Mouse (Mus musculus) midbrain, embryonic 16.5 days (tissue): ENCODE measurements around the gene Rnf214. TPM values are rescaled to one million over a fixed set of nuclear protein-coding genes. Genes with fewer than 3 reads are reported as not detected.

Source experiments
- ATAC-seq: fragments of 200-750 bp; cut with Nextera tagmentation; 2 replicates; pipeline ENCODE4 v1.8.0; 2017; ENCODE audit warnings: moderate TSS enrichment
- H3K27ac ChIP-seq: fragments of 300-500 bp; sonication (generic); 2 replicates; pipeline ENCODE4 v1.5.1; 2014; ENCODE audit warnings: mild to moderate bottlenecking, low read length, mixed read lengths
- H3K27me3 ChIP-seq: fragments of 300-500 bp; sonication (generic); 2 replicates; pipeline ENCODE4 v1.6.1; 2014; ENCODE audit warnings: low read depth, low read length, mixed read lengths; ENCODE audit not compliant: control insufficient read depth, insufficient read depth
- H3K36me3 ChIP-seq: fragments of 300-500 bp; sonication (generic); 2 replicates; pipeline ENCODE4 v1.6.1; 2014; ENCODE audit warnings: mild to moderate bottlenecking, low read length, moderate library complexity, mixed read lengths; ENCODE audit not compliant: control insufficient read depth, insufficient read depth
- H3K4me1 ChIP-seq: fragments of 300-500 bp; sonication (generic); 2 replicates; pipeline ENCODE4 v1.6.1; 2014; ENCODE audit warnings: mild to moderate bottlenecking, low read length, mixed read lengths; ENCODE audit not compliant: control insufficient read depth, insufficient read depth
- H3K4me2 ChIP-seq: fragments of 300-500 bp; sonication (generic); 2 replicates; pipeline ENCODE4 v1.6.1; 2014; ENCODE audit warnings: mild to moderate bottlenecking, low read length, mixed read lengths
- H3K4me3 ChIP-seq: fragments of 300-500 bp; sonication (generic); 2 replicates; pipeline ENCODE4 v1.5.1; 2014; ENCODE audit warnings: low read depth, mild to moderate bottlenecking, low read length, moderate library complexity, mixed read lengths
- H3K9ac ChIP-seq: fragments of 300-500 bp; sonication (generic); 2 replicates; pipeline ENCODE4 v1.6.1; 2014; ENCODE audit warnings: low read depth, low read length, mixed read lengths
- H3K9me3 ChIP-seq: fragments of 300-500 bp; sonication (generic); replicated peaks from 2 replicates; pipeline ENCODE4 v1.6.1; 2014; ENCODE audit warnings: mild to moderate bottlenecking, low read length, mixed read lengths; ENCODE audit not compliant: control insufficient read depth, poor library complexity, severe bottlenecking
- WGBS: fragments of 180-500 bp; shearing (Covaris S2); extraction: QIAGEN DNeasy Blood & Tissue Kit; methylation state at CpG from one replicate; pipeline ENCODE4 v1.1.7; 2014; 5-methylcytosine and 5-hydroxymethylcytosine counted together
- polyA plus RNA-seq: library from polyadenylated mRNA; unstranded; fragments of >200 nt; fragmentation: Nextera tagmentation; extraction: Ambion mirVana; gene quantifications from 2 replicates; pipeline ENCODE4 v1.2.1, GENCODE M21; 2015

The Rnf214 gene
- polyA plus RNA-seq, 1 experiment from 2014 or later = 97.9 TPM

GRCm38 (mm10) chr9:45870265-45870664, 36.4 kb downstream of the Rnf214 start:
- Histone ChIP-seq H3K36me3 (peaks cover 45% of the 10 kb centered on the region), H3K4me2 (no peak overlapping the region), H3K9me3 (no peaks in the 10 kb centered on the region), H3K9ac (no peak overlapping the region), H3K4me1 (no peaks in the 10 kb centered on the region), H3K27me3 (no peaks in the 10 kb centered on the region), H3K4me3 (no peak overlapping the region), H3K27ac (no peak overlapping the region)
- no peak for ATAC-seq
- 92% methylated on average over 3 of the region's 3 CpGs for WGBS

- Histone ChIP-seq H3K4me3 (no peak overlapping the region), H3K27ac (no peak overlapping the region), H3K4me1 (no peaks in the 10 kb centered on the region), H3K27me3 (no peaks in the 10 kb centered on the region), H3K9ac (no peak overlapping the region), H3K36me3 (peaks cover 47% of the 10 kb centered on the region), H3K9me3 (no peaks in the 10 kb centered on the region), H3K4me2 (no peak overlapping the region)
- WGBS = 95% methylated on average over 3 of the region's 3 CpGs
- no peak for ATAC-seq
Observed at GRCm38 (mm10) chr9:45869181-45869580, 37.5 kb downstream of the Rnf214 start.

GRCm38 (mm10) chr9:45861813-45862212, 44.9 kb downstream of the Rnf214 start:
- Histone ChIP-seq H3K36me3 (peaks cover 60% of the 10 kb centered on the region), H3K4me2 (no peak overlapping the region), H3K27me3 (no peaks in the 10 kb centered on the region), H3K27ac (no peak overlapping the region), H3K9me3 (no peaks in the 10 kb centered on the region), H3K9ac (no peak overlapping the region), H3K4me1 (no peaks in the 10 kb centered on the region), H3K4me3 (no peak overlapping the region)
- WGBS = 94% methylated on average over 7 of the region's 7 CpGs
- no peak for ATAC-seq

GRCm38 (mm10) chr9:45859364-45859763, 47.3 kb downstream of the Rnf214 start:
- WGBS = 94% methylated on average over 10 of the region's 10 CpGs
- Histone ChIP-seq H3K36me3 (peaks cover 55% of the 10 kb centered on the region), H3K4me1 (no peaks in the 10 kb centered on the region), H3K27me3 (no peaks in the 10 kb centered on the region), H3K9ac (no peak overlapping the region), H3K4me2 (no peak overlapping the region), H3K4me3 (no peak overlapping the region), H3K27ac (no peak overlapping the region), H3K9me3 (no peaks in the 10 kb centered on the region)
- ATAC-seq = no peak

GRCm38 (mm10) chr9:45854136-45854535, 52.6 kb downstream of the Rnf214 start:
- Histone ChIP-seq H3K9ac (no peak overlapping the region), H3K4me2 (no peak overlapping the region), H3K27ac (no peak overlapping the region), H3K4me3 (no peak overlapping the region), H3K36me3 (peaks cover 18% of the 10 kb centered on the region), H3K4me1 (peaks cover 12% of the 10 kb centered on the region), H3K27me3 (no peaks in the 10 kb centered on the region), H3K9me3 (no peaks in the 10 kb centered on the region)
- WGBS = 29% methylated on average over 1 of the region's 1 CpGs
- no peak for ATAC-seq

GRCm38 (mm10) chr9:45853695-45854094, 53.0 kb downstream of the Rnf214 start:
- Histone ChIP-seq H3K27me3 (no peaks in the 10 kb centered on the region), H3K9ac (no peak overlapping the region), H3K36me3 (peaks cover 13% of the 10 kb centered on the region), H3K27ac (no peak overlapping the region), H3K4me1 (peaks cover 16% of the 10 kb centered on the region), H3K9me3 (no peaks in the 10 kb centered on the region), H3K4me3 (no peak overlapping the region), H3K4me2 (no peak overlapping the region)
- 99% methylated on average over 2 of the region's 2 CpGs for WGBS
- ATAC-seq = no peak

- peaks cover 8% of the 10 kb centered on the region for H3K36me3 ChIP-seq
- H3K27ac ChIP-seq = no peak overlapping the region
- ATAC-seq = no peak
- no peak overlapping the region for H3K4me2 ChIP-seq
- no peak overlapping the region for H3K9ac ChIP-seq
- H3K4me1 ChIP-seq = peaks cover 16% of the 10 kb centered on the region
- no peak overlapping the region for H3K4me3 ChIP-seq
- no peaks in the 10 kb centered on the region for H3K9me3 ChIP-seq
- H3K27me3 ChIP-seq = no peaks in the 10 kb centered on the region
- WGBS = 94% methylated on average over 2 of the region's 2 CpGs
Observed at GRCm38 (mm10) chr9:45851776-45852175, 54.9 kb downstream of the Rnf214 start.

GRCm38 (mm10) chr9:45851330-45851729, 55.4 kb downstream of the Rnf214 start:
- Histone ChIP-seq H3K4me2 (no peak overlapping the region), H3K27me3 (no peaks in the 10 kb centered on the region), H3K9ac (no peak overlapping the region), H3K4me3 (no peak overlapping the region), H3K9me3 (no peaks in the 10 kb centered on the region), H3K36me3 (peaks cover 8% of the 10 kb centered on the region), H3K4me1 (peaks cover 16% of the 10 kb centered on the region), H3K27ac (no peak overlapping the region)
- no peak for ATAC-seq
- WGBS = 73% methylated on average over 5 of the region's 5 CpGs

GRCm38 (mm10) chr9:45850528-45851155, 56.1 kb downstream of the Rnf214 start:
- Histone ChIP-seq H3K9ac (peak overlapping the region; percentile 28; the same call in 1 of the 2 replicates), H3K36me3 (peaks cover 5% of the 10 kb centered on the region), H3K4me1 (peaks cover 16% of the 10 kb centered on the region), H3K27me3 (no peaks in the 10 kb centered on the region), H3K4me3 (no peak overlapping the region), H3K4me2 (no peak overlapping the region), H3K27ac (peak overlapping the region; percentile 70; the same call in 1 of the 2 replicates), H3K9me3 (no peaks in the 10 kb centered on the region)
- no peak for ATAC-seq
- WGBS = 84% methylated on average over 8 of the region's 8 CpGs
